Mouse (Mus musculus) cortical plate, adult 2 months (tissue): ENCODE data around the gene Sema4g. TPM values are rescaled to one million over a fixed set of nuclear protein-coding genes. Genes with fewer than 3 reads are reported as not detected.

Source experiments
- H3K27ac ChIP-seq: fragments of 200-500 bp; 2 replicates; pipeline ENCODE4 v1.5.1; 2012; ENCODE audit warnings: low read length, control low read depth, inconsistent platforms; ENCODE audit not compliant: insufficient read depth
- H3K4me1 ChIP-seq: fragments of 200-500 bp; 2 replicates; pipeline ENCODE4 v1.6.1; 2011; ENCODE audit warnings: low read length; ENCODE audit not compliant: control insufficient read depth, insufficient read depth
- H3K4me3 ChIP-seq: fragments of 200-500 bp; 2 replicates; pipeline ENCODE4 v1.5.1; 2011; ENCODE audit warnings: mild to moderate bottlenecking, low read length, control low read depth; ENCODE audit not compliant: insufficient read depth
- CTCF ChIP-seq: fragments of 200-500 bp; IDR thresholded peaks from 2 replicates; pipeline ENCODE4 v1.5.1; 2011; ENCODE audit warnings: mild to moderate bottlenecking, control low read depth, low read length; ENCODE audit not compliant: insufficient read depth; ENCODE audit errors: extremely low read depth
- POLR2A ChIP-seq: fragments of 200-500 bp; IDR thresholded peaks from 2 replicates; pipeline ENCODE4 v1.6.1; 2011; ENCODE audit warnings: mild to moderate bottlenecking, low read length, control low read depth; ENCODE audit not compliant: insufficient read depth; ENCODE audit errors: extremely low read depth
- polyA plus RNA-seq: library from polyadenylated mRNA; depleted of rRNA; stranded (reverse); fragments of >200 nt; gene quantifications from 2 replicates; pipeline ENCODE4 v1.2.3, GENCODE M21; 2012

Gene Sema4g
- polyA plus RNA-seq, 1 experiment, result 26.5 TPM

GRCm38 (mm10) chr19:44985159-44985988, 3.5 kb upstream of the Sema4g start:
- Histone ChIP-seq H3K4me3 (no peak overlapping the region), H3K27ac (no peak overlapping the region)
- no peak for TF ChIP-seq POLR2A
- no peak for TF ChIP-seq CTCF

GRCm38 (mm10) chr19:44987004-44987403, 1.9 kb upstream of the Sema4g start:
- TF ChIP-seq POLR2A, result no peak
- no peak for TF ChIP-seq CTCF
- peaks cover 5% of the 10 kb centered on the region; the same call in 1 of the 2 replicates for H3K4me1 ChIP-seq

More at GRCm38 (mm10) chr19:44985159-44985988, 3.5 kb upstream of the Sema4g start:
- H3K4me1 ChIP-seq, result peaks cover 5% of the 10 kb centered on the region; the same call in 1 of the 2 replicates

GRCm38 (mm10) chr19:44987851-44988250, 1.1 kb upstream of the Sema4g start:
- no peak overlapping the region for H3K4me3 ChIP-seq
- H3K27ac ChIP-seq, result no peak overlapping the region
- no peak for TF ChIP-seq POLR2A
- no peak for TF ChIP-seq CTCF
- peaks cover 5% of the 10 kb centered on the region; the same call in 1 of the 2 replicates for H3K4me1 ChIP-seq

More at GRCm38 (mm10) chr19:44987004-44987403, 1.9 kb upstream of the Sema4g start:
- Histone ChIP-seq H3K4me3 (no peak overlapping the region), H3K27ac (no peak overlapping the region)

DNA sequence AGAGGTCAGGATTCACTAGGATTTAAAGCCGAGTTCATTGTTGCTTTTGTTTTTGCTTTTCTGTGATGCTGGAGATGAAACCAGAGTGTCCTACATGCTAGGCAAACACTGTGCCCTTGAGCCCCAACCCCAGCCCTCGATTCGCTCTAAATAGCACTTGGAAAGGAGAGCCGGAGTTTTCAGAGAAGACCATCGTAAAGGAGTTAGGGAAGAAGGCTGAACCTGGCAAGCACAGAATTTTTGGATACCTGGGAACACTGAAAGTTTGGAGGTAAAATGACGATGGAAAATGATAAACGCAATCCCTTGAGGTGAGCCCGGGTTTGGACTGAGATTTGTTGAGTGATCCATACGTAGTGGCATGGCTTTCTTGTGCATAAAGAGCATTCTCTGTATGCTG, 580 bp upstream of the Sema4g start:
- TF ChIP-seq POLR2A (no peak), CTCF (no peak)
- H3K4me1 ChIP-seq, result peaks cover 5% of the 10 kb centered on the region; the same call in 1 of the 2 replicates
- H3K27ac ChIP-seq, result no peak overlapping the region
- peak overlapping the region; percentile 59 for H3K4me3 ChIP-seq

GRCm38 (mm10) chr19:44989567-44990495, 930 bp downstream of the Sema4g start:
- Histone ChIP-seq H3K27ac (no peak overlapping the region), H3K4me1 (peaks cover 5% of the 10 kb centered on the region; the same call in 1 of the 2 replicates), H3K4me3 (peak overlapping the region; percentile 59)
- no peak for TF ChIP-seq POLR2A
- no peak for TF ChIP-seq CTCF

DNA sequence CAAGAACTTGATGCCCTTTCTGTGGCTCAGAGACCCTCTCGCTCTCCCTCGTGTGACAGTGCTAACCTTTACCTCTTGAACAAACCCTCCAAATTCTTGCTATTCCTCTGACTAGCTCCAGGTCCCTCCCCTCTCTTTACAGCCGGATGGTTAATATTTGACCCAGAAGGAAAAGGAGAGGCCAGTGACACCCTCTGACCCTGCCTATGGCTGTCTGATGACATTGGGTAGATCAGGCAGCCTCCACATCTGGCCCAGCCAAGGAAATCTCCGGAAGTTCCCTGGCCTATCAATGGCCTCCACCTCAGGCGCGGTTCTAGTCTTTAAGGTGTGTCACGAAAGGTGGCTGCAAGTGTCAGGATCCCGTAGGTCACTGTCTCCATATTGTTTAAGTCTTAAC, 2.1 kb downstream of the Sema4g start:
- Histone ChIP-seq H3K27ac (no peak overlapping the region), H3K4me1 (peaks cover 5% of the 10 kb centered on the region; the same call in 1 of the 2 replicates), H3K4me3 (no peak overlapping the region)
- TF ChIP-seq POLR2A (no peak), CTCF (no peak)

DNA sequence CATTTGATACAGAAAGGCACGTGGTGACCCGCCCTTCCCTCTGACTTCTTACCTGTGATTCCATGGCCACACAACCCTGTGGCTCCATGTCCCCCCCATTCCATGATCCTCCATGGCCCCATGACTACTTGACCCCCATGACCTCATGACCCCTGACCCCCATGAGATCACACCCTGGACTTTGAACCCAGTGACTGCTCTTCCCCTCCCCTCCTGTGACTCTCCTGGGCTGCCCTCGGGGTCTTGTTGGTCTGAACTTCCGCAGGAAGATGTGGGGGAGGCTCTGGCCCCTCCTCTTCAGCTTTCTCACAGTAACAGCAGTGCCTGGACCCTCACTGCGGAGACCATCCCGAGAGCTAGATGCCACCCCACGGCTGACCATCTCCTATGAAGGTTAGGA, 3.3 kb downstream of the Sema4g start:
- Histone ChIP-seq H3K4me3 (no peak overlapping the region), H3K4me1 (peaks cover 5% of the 10 kb centered on the region; the same call in 1 of the 2 replicates), H3K27ac (no peak overlapping the region)
- TF ChIP-seq POLR2A (no peak), CTCF (no peak)

- H3K4me1 ChIP-seq, result peaks cover 5% of the 10 kb centered on the region; the same call in 1 of the 2 replicates
- TF ChIP-seq POLR2A (no peak), CTCF (no peak)
- no peak overlapping the region for H3K4me3 ChIP-seq
These were observed 3.8 kb downstream of the Sema4g start for GRCm38 (mm10) chr19:44992712-44993111.

DNA sequence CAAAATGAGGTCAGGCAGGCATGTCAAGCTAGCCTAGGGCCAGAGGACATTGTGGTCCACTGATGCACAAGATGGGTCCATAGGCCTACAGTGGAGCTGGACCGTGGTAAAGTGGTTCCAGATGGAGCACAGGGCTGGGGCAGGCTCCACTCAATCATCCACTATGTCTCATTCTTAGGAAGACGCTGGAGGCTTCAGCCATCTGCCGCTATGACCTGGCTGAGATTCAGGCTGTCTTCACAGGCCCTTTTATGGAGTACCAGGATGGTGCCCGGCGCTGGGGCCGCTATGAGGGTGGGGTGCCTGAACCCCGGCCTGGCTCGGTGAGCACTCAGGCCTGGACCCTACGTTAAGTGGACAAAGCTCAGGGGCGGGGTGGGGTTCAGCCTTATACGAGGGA, 8.9 kb downstream of the Sema4g start:
- TF ChIP-seq POLR2A (no peak), CTCF (no peak)
- Histone ChIP-seq H3K27ac (no peak overlapping the region), H3K4me3 (no peak overlapping the region), H3K4me1 (no peaks in the 10 kb centered on the region)

More at GRCm38 (mm10) chr19:44992712-44993111, 3.8 kb downstream of the Sema4g start:
- no peak overlapping the region for H3K27ac ChIP-seq
